Mouse (Mus musculus) c-Kit-positive CD71-positive TER-119-positive erythroid progenitor cells, embryonic 14.5 days (primary cell): ENCODE data around the gene Abcd2.
A peak's percentile ranks its signal among the peaks of the same experiment; 100 is the strongest.

Experiments
- DNase-seq: peaks from one replicate; pipeline ENCODE4 v3.0.0-alpha.2; 2013; ENCODE audit warnings: low spot score

The Abcd2 gene

GRCm38 (mm10) chr15:91191412-91192222, at the start of gene Abcd2:
Gene Abcd2 (minus strand): TSS chr15:91191799.
- DNase-seq: peak; percentile 31

DNA sequence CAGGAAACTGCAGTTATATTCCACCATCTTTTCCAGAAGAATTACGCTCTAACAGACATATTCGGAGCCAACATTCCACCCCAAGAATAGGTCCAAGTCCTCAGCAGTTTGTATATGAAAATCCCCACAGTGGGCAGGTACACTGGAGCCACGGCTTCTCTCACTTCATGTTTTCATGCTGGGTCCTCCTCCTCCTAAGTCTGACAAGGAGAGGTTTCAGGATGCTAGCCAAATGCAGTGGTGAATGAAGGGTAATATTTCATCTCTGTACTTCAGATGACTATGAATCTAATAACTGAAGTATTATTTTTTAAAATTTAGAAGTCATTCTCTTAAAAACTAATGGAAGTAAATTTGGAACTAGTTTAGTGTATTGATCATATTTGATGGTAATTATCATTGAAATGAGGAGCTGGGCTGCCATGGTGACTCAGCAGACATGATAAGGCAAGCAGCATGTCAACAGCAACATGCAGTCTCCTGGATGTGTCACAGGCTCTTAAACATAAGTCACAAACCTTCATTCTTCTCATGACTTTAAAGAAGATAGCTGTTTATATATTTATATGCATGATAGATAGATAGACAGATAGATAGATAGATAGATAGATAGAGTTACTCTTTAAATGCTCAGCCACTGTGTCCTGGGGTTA, 49.2 kb upstream of the Abcd2 start:
- DNase-seq: no peak

DNA sequence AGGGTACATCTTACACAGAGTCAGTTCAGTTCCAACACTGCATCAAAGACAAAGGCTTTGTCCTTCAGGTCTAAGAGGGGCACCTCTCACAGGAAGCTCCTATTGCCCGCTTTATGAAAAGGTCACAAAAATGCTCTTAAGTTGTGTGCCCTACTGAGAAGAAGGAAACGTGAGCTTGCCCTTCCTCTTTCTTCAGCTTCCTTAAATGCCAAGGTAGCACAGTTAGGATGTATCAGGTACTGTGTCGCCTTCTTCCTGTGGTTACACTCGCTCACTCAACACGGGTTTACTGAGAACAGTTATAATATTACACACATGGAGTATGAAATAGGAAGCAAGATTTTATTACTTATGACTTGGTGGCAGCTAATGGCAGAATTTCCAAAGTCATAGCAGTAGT, 45.7 kb upstream of the Abcd2 start:
- no peak for DNase-seq

GRCm38 (mm10) chr15:91206518-91206917, 14.9 kb upstream of the Abcd2 start:
- no peak for DNase-seq

DNA sequence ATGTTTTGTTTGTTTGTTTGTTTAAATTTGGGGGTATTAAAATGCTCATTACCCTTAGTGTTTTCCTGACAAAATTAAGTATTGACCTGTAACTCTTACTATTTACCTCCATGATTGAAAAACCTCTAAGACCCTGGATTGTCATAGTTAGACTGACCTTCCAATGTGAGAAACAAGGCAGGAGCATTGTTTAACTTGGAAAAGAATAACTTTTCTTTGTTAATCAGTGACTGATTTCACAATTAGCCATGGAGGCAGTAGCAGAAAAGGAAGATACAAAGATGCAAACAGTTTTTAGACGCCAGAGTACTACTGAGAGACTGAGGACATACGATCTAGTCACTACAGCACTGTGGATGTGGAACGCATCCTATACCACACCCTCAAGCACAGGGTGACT, 11.9 kb upstream of the Abcd2 start:
- DNase-seq: no peak

GRCm38 (mm10) chr15:91202486-91202885, 10.9 kb upstream of the Abcd2 start:
- no peak for DNase-seq

- no peak for DNase-seq
Measured at GRCm38 (mm10) chr15:91200833-91201232, 9.2 kb upstream of the Abcd2 start.

- no peak for DNase-seq
Measured at GRCm38 (mm10) chr15:91199256-91199905, 7.8 kb upstream of the Abcd2 start, which contains the start of gene CN725425. Gene CN725425 (plus strand): TSS chr15:91199494.

DNA sequence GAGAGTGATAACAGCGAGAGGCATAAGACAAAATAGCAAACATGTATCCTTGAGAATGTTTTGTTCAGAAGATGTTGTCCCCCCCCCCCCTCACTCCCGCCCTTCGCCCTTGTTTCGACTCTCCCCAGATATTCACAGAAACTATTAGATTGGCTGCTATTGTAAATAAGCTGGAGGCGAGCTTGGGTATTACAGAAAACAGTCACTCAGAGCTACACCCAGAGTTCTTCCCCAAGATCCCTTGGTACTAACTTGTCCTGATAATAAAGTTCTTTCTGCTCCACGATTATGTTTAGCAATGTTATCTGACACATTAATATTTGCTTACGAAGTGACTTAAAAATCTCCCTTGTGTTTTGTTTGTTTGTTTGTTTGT, 612 bp upstream of the Abcd2 start:
- DNase-seq: no peak

DNA sequence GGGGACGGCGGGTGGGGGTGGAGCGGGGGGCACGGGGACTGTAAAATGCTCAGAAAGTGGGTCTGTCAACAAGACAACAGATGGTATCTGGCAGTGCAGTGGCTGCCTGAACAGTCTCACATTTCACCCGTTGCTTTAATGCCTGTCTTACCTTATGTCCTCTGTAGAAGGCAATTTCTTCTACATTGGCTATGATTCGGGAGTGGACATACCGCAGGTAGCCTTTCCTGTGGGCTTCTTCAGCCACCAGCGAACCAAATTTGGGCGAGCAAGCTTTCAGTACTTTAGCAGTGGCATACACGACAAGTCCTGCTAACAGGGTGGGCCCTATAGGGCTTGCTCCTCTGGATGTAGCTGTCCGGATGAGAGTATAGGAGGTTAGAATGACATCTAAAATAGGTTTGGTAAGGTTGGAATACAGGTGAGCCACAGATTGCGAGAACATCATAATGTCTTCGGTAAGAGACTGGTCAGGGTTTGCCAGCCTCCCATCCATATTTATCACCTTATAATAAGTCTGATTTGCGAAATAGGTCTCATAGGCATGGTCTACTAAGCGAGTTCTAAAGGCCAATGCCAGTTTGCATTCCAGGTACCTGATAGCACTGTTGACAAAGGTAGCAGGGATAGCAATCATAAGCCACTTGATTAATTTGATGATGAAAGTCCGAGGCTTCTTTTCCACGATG, 936 bp downstream of the Abcd2 start:
- DNase-seq: no peak

DNA sequence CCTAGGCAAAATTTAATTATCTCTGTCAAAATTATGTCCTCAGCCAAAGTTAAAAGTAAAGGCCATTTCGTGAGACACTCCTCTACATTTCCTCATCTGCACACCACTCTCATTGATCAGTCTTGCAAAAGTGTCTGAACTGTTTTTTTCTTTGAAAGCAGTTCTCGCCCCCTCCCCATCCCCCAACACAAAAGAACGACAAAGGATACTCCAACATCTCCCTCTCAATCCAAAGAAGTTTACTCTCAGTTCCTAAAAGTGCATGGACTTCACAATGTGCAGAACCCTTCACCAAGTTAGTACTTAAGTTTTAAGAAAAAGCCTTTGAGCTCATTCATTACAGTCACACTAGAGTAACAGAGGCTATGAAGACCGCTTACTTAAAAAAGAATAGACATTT, 1.6 kb downstream of the Abcd2 start:
- no peak for DNase-seq

GRCm38 (mm10) chr15:91186358-91186757, 5.2 kb downstream of the Abcd2 start:
- DNase-seq: no peak

- no peak for DNase-seq
Measured at GRCm38 (mm10) chr15:91179911-91180622, 11.5 kb downstream of the Abcd2 start.

DNA sequence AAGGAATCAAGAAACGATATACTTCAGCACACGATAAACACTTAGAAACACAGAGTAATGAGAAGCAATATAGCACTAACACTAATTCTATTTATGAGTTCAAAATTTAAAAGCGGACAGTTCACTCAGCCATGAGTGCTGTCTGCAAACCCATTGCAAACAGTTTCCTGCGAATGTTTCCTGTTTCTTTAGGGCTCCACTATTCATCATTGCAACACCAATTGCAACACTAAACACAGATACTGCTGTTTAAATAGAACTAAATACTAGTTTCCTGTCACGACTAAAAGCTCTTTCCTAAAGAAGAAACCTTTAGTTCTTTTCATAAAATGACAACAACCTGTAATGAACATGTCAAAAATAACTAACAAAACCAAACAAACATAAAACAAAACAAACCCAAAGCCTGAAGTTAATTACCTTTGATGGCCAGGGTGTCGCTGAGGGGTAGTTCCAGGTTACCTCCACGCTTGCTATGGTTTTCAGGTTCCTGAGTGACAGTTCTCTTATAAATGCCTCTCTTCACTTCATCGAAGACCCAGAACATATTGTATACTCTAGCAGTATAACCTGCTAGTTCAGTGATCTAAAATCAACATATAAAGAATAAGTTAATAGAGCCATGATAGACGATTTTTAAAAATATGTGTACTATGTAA, 12.8 kb downstream of the Abcd2 start:
- no peak for DNase-seq

GRCm38 (mm10) chr15:91172193-91172592, 19.4 kb downstream of the Abcd2 start:
- DNase-seq: no peak

GRCm38 (mm10) chr15:91171332-91171731, 20.3 kb downstream of the Abcd2 start:
- DNase-seq: no peak

GRCm38 (mm10) chr15:91170602-91171328, 20.8 kb downstream of the Abcd2 start:
- DNase-seq: no peak

- no peak for DNase-seq
Measured at GRCm38 (mm10) chr15:91167850-91168562, 23.6 kb downstream of the Abcd2 start.

DNA sequence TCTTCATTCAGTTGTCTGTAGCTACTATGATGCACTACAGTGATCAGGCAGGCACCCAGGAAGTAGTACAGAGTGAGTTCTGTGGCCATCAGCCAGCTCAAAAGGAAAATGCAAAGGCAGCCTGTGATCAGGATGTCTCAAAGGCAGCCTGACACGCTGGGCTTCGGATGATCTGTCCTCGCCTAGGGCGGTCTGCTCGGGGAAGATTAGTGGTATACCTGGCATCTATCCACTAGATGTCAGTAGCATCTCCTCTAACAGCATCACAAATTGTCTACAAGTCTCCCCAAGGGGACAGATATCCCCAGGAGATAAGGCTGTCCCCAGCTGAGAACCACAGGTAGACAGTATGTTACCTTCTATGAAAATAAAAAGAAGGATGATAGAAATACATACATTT, 26.6 kb downstream of the Abcd2 start:
- no peak for DNase-seq

- DNase-seq: no peak
Measured at GRCm38 (mm10) chr15:91163454-91163853, 28.1 kb downstream of the Abcd2 start.
